Mouse (Mus musculus): Measurements from ENCODE around the gene Lrrn4cl.
A peak's percentile ranks its signal among the peaks of the same experiment; 100 is the strongest.
"Not testable (repeated sequence)": the region's sequence is repeated elsewhere in the genome, so short reads cannot be mapped to it uniquely, and the experiment has no call there.

The Lrrn4cl gene

GRCm38 (mm10) chr19:8881034-8881392, 30.4 kb downstream of the Lrrn4cl start:
- DNase-seq (ENCODE audit: low spot score) = no peak

GRCm38 (mm10) chr19:8883616-8884015, 33.0 kb downstream of the Lrrn4cl start, which contains the start of the genes Lbhd1 and Gm49403:
TSS of gene Lbhd1 (plus strand) at chr19:8883732.
TSS of gene Gm49403 (plus strand) at chr19:8883930.
- no peak for DNase-seq (ENCODE audit: low spot score)

- DNase-seq (ENCODE audit: low spot score) = no peak
These were observed 36.5 kb downstream of the Lrrn4cl start for GRCm38 (mm10) chr19:8886916-8887584.

GRCm38 (mm10) chr19:8887585-8888463, 37.3 kb downstream of the Lrrn4cl start:
- DNase-seq (ENCODE audit: low spot score) = no peak

GRCm38 (mm10) chr19:8888511-8889385, 38.2 kb downstream of the Lrrn4cl start, which contains the start of the genes 1810009A15Rik and Gm49416:
TSS of gene 1810009A15Rik (plus strand) at chr19:8888853.
TSS of gene Gm49416 (plus strand) at chr19:8888926.
- peak; percentile 92 for DNase-seq (ENCODE audit: low spot score)

- peak; percentile 76 for DNase-seq (ENCODE audit: low spot score)
These were observed 42.5 kb downstream of the Lrrn4cl start, which contains the start of gene Ints5 for GRCm38 (mm10) chr19:8892829-8893766. TSS of gene Ints5 (plus strand) at chr19:8893005.

GRCm38 (mm10) chr19:8895397-8895960, 44.9 kb downstream of the Lrrn4cl start:
- DNase-seq (ENCODE audit: low spot score) = no peak

GRCm38 (mm10) chr19:8896231-8896630, 45.7 kb downstream of the Lrrn4cl start:
- not testable (repeated sequence) for DNase-seq (ENCODE audit: low spot score)

- DNase-seq (ENCODE audit: low spot score) = not testable (repeated sequence)
These were observed 46.8 kb downstream of the Lrrn4cl start for GRCm38 (mm10) chr19:8897211-8897864.

GRCm38 (mm10) chr19:8897865-8898495, 47.4 kb downstream of the Lrrn4cl start, which contains the start of gene Ganab:
TSS of gene Ganab (plus strand) at chr19:8898071.
- peak; percentile 91 for DNase-seq (ENCODE audit: low spot score)

- no peak for DNase-seq (ENCODE audit: low spot score)
These were observed 48.0 kb downstream of the Lrrn4cl start for GRCm38 (mm10) chr19:8898576-8898975.

- no peak for DNase-seq (ENCODE audit: low spot score)
These were observed 48.5 kb downstream of the Lrrn4cl start for GRCm38 (mm10) chr19:8899079-8899478.

- DNase-seq (ENCODE audit: low spot score) = no peak
These were observed 52.8 kb downstream of the Lrrn4cl start for GRCm38 (mm10) chr19:8903412-8903811.
